Mouse (Mus musculus) CH12.LX (cell line): ENCODE results near the gene Atf1. TPM values are rescaled to one million over a fixed set of nuclear protein-coding genes. Genes with fewer than 3 reads are reported as not detected.

ENCODE experiments used
- DNase-seq: peaks from one replicate; pipeline ENCODE4 v3.0.0-alpha.2; 2013; ENCODE audit errors: extremely low read depth
- H3K27ac ChIP-seq: 2 replicates; pipeline ENCODE4 v1.5.1; 2012; ENCODE audit warnings: low read depth, mild to moderate bottlenecking, control low read depth, moderate library complexity; ENCODE audit not compliant: insufficient read depth
- H3K27me3 ChIP-seq: replicated peaks from 2 replicates; pipeline ENCODE3; 2012; ENCODE audit warnings: inconsistent platforms
- H3K36me3 ChIP-seq, 2 experiments: replicated peaks in 1 of 2; 2 replicates each; pipeline versions ENCODE3 to v1.6.1; 2012; ENCODE audit warnings: inconsistent platforms in 1 of 2, low read length in 1 of 2, mild to moderate bottlenecking in 1 of 2, mixed read lengths in 1 of 2, moderate library complexity in 1 of 2; ENCODE audit not compliant: control insufficient read depth in 1 of 2, insufficient read depth in 1 of 2
- H3K4me1 ChIP-seq, 2 experiments: 2 replicates each; pipeline ENCODE4 v1.6.1; 2012; ENCODE audit warnings: inconsistent platforms in 1 of 2, moderate library complexity in 1 of 2; ENCODE audit not compliant: insufficient read depth in 2 of 2, control insufficient read depth in 1 of 2
- H3K4me2 ChIP-seq: 2 replicates; pipeline ENCODE4 v1.6.1; 2012; ENCODE audit warnings: low read depth, mild to moderate bottlenecking, control low read depth; ENCODE audit not compliant: poor library complexity, insufficient read depth, severe bottlenecking
- H3K4me3 ChIP-seq, 3 experiments: fragments of 150-350 bp in 1 of 3; sonication (generic) in 1 of 3; replicated peaks in 1 of 3; 2 replicates each; pipeline versions ENCODE3 to v1.5.1; 2011 to 2012; ENCODE audit warnings: low read depth in 2 of 3, low read length in 2 of 3, mild to moderate bottlenecking in 2 of 3, moderate library complexity in 2 of 3, control low read depth in 1 of 3, improper control_type of control experiment in 1 of 3, inconsistent platforms in 1 of 3, mixed read lengths in 1 of 3; ENCODE audit not compliant: poor library complexity in 1 of 3
- H3K79me2 ChIP-seq: replicated peaks from 2 replicates; pipeline ENCODE4 v1.6.1; 2012; ENCODE audit warnings: mild to moderate bottlenecking, moderate library complexity; ENCODE audit not compliant: control insufficient read depth, poor library complexity, insufficient read depth, severe bottlenecking; ENCODE audit errors: extremely low read depth
- H3K9ac ChIP-seq: 2 replicates; pipeline ENCODE4 v1.6.1; 2012; ENCODE audit warnings: low read depth, mild to moderate bottlenecking, control low read depth, moderate library complexity; ENCODE audit not compliant: insufficient read depth
- H3K9me3 ChIP-seq: replicated peaks from 2 replicates; pipeline ENCODE3; 2012; ENCODE audit warnings: low read length, inconsistent platforms, mixed read lengths
- BHLHE40 ChIP-seq: IDR thresholded peaks from 2 replicates; pipeline ENCODE4 v1.6.1; 2011; ENCODE audit warnings: mild to moderate bottlenecking, low read depth, low read length, improper control_type of control experiment
- CHD1 ChIP-seq: IDR thresholded peaks from 2 replicates; pipeline ENCODE4 v1.6.1; 2012; ENCODE audit warnings: low read depth, low read length, improper control_type of control experiment, inconsistent platforms
- CTCF ChIP-seq, 2 experiments: IDR thresholded peaks in 1 of 2; conservative IDR thresholded peaks in 1 of 2; 2 replicates each; pipeline ENCODE4 v1.5.1; 2011 to 2012; ENCODE audit warnings: low read depth in 2 of 2, low read length in 2 of 2, improper control_type of control experiment in 1 of 2, inconsistent platforms in 1 of 2, mild to moderate bottlenecking in 1 of 2, moderate library complexity in 1 of 2
- E2F4 ChIP-seq: IDR thresholded peaks from 2 replicates; pipeline ENCODE4 v1.6.1; 2011; ENCODE audit warnings: low read depth, low read length, improper control_type of control experiment; ENCODE audit not compliant: insufficient replicate concordance
- ELF1 ChIP-seq: IDR thresholded peaks from 2 replicates; pipeline ENCODE4 v1.6.1; 2014; ENCODE audit warnings: low read depth, mild to moderate bottlenecking, inconsistent platforms, low read length, improper control_type of control experiment
- EP300 ChIP-seq: IDR thresholded peaks from 2 replicates; pipeline ENCODE4 v1.6.1; 2011; ENCODE audit warnings: low read length, improper control_type of control experiment
- ETS1 ChIP-seq: conservative IDR thresholded peaks from 2 replicates; pipeline ENCODE4 v1.6.1; 2012; ENCODE audit warnings: low read depth, mild to moderate bottlenecking, inconsistent platforms, low read length, improper control_type of control experiment, moderate library complexity
- GABPA ChIP-seq: IDR thresholded peaks from 2 replicates; pipeline ENCODE4 v1.6.1; 2012; ENCODE audit warnings: low read depth, low read length, improper control_type of control experiment, inconsistent platforms; ENCODE audit not compliant: insufficient replicate concordance
- HCFC1 ChIP-seq: IDR thresholded peaks from 2 replicates; pipeline ENCODE4 v1.6.1; 2012; ENCODE audit warnings: low read depth, mild to moderate bottlenecking, inconsistent platforms, low read length, improper control_type of control experiment
- JUN ChIP-seq: IDR thresholded peaks from 2 replicates; pipeline ENCODE4 v1.6.1; 2011; ENCODE audit warnings: low read depth, mild to moderate bottlenecking, low read length, improper control_type of control experiment, moderate library complexity; ENCODE audit not compliant: insufficient read depth
- JUND ChIP-seq: conservative IDR thresholded peaks from 2 replicates; pipeline ENCODE4 v1.6.1; 2011; ENCODE audit warnings: low read depth, low read length, improper control_type of control experiment
- MAZ ChIP-seq: IDR thresholded peaks from 2 replicates; pipeline ENCODE4 v1.6.1; 2012; ENCODE audit warnings: low read depth, mild to moderate bottlenecking, inconsistent platforms, low read length, improper control_type of control experiment, moderate library complexity
- MEF2A ChIP-seq: IDR thresholded peaks from 2 replicates; pipeline ENCODE4 v1.6.1; 2014; ENCODE audit warnings: low read depth, mild to moderate bottlenecking, inconsistent platforms, low read length, improper control_type of control experiment, borderline replicate concordance
- MYC ChIP-seq: IDR thresholded peaks from 2 replicates; pipeline ENCODE4 v1.6.1; 2011; ENCODE audit warnings: low read depth, mild to moderate bottlenecking, improper control_type of control experiment, low read length
- NELFE ChIP-seq: IDR thresholded peaks from 2 replicates; pipeline ENCODE4 v1.6.1; 2011; ENCODE audit warnings: low read depth, low read length, improper control_type of control experiment
- NRF1 ChIP-seq: IDR thresholded peaks from 2 replicates; pipeline ENCODE4 v1.6.1; 2014; ENCODE audit warnings: low read depth, mild to moderate bottlenecking, inconsistent platforms, low read length, improper control_type of control experiment, moderate library complexity
- RAD21 ChIP-seq: IDR thresholded peaks from 2 replicates; pipeline ENCODE4 v1.6.1; 2011; ENCODE audit warnings: low read depth, mild to moderate bottlenecking, low read length, improper control_type of control experiment, moderate library complexity
- RCOR1 ChIP-seq: conservative IDR thresholded peaks from 2 replicates; pipeline ENCODE4 v1.6.1; 2012; ENCODE audit warnings: low read depth, mild to moderate bottlenecking, inconsistent platforms, low read length, improper control_type of control experiment
- SIN3A ChIP-seq: IDR thresholded peaks from 2 replicates; pipeline ENCODE4 v1.6.1; 2012; ENCODE audit warnings: low read length, improper control_type of control experiment, inconsistent platforms
- SMC3 ChIP-seq: IDR thresholded peaks from 2 replicates; pipeline ENCODE4 v1.6.1; 2011; ENCODE audit warnings: low read depth, low read length, improper control_type of control experiment
- USF1 ChIP-seq: IDR thresholded peaks from 2 replicates; pipeline ENCODE4 v1.6.1; 2014; ENCODE audit warnings: low read depth, mild to moderate bottlenecking, inconsistent platforms, low read length, improper control_type of control experiment
- USF2 ChIP-seq: conservative IDR thresholded peaks from 2 replicates; pipeline ENCODE4 v1.6.1; 2011; ENCODE audit warnings: low read depth, low read length, improper control_type of control experiment
- ZC3H11A ChIP-seq: IDR thresholded peaks from 2 replicates; pipeline ENCODE4 v1.6.1; 2012; ENCODE audit warnings: low read depth, mild to moderate bottlenecking, inconsistent platforms, low read length, improper control_type of control experiment
- ZMIZ1 ChIP-seq: IDR thresholded peaks from 2 replicates; pipeline ENCODE4 v1.6.1; 2012; ENCODE audit warnings: low read depth, mild to moderate bottlenecking, inconsistent platforms, low read length, improper control_type of control experiment
- ZNF384 ChIP-seq: IDR thresholded peaks from 2 replicates; pipeline ENCODE4 v1.6.1; 2012; ENCODE audit warnings: low read depth, low read length, improper control_type of control experiment, inconsistent platforms
- dilution Hi-C: fragments of 300-500 bp; cut with MboI; formaldehyde crosslinking; loops from 2 replicates; pipeline ENCODE4 v1.14.3; 2020; ENCODE audit warnings: low sequenced_read_pairs; ENCODE audit not compliant: extremely low pct_unique_long_range_greater_than_20kb, extremely low pct_ligation_motif_present
- in situ Hi-C: fragments of 300-500 bp; cut with MboI; formaldehyde crosslinking; loops from 3 replicates; pipeline ENCODE4 v1.14.3; 2019; ENCODE audit warnings: low sequenced_read_pairs, low pct_ligation_motif_present, low pct_unique_long_range_greater_than_20kb, mixed read lengths
- polyA plus RNA-seq: library from polyadenylated mRNA; unstranded; fragments of >175 nt; gene quantifications from 2 replicates; pipeline ENCODE4 v1.2.1, GENCODE M21; 2012; ENCODE audit warnings: low read depth; ENCODE audit not compliant: insufficient read length
- total RNA-seq, 2 experiments: library from RNA; depleted of rRNA; stranded (reverse); fragments of 300-350 nt in 1 of 2; fragments of >200 nt in 1 of 2; gene quantifications; 2 replicates each; pipeline ENCODE4 v1.2.3; 2012 to 2014

The Atf1 gene
- total and polyA plus RNA-seq, 3 experiments, result 28.2 to 133 (median 51.1) TPM

GRCm38 (mm10) chr15:100288980-100289379, 61.4 kb downstream of the Atf1 start:
- DNase-seq, result no peak
- Histone ChIP-seq H3K27me3 (no peaks in the 10 kb centered on the region), H3K36me3 (no peaks in the 10 kb centered on the region), H3K4me1 (peaks cover 0 to 2% of the 10 kb centered on the region in 2 experiments; a peak in 1 of 4 replicates), H3K27ac (no peak overlapping the region), H3K79me2 (no peaks in the 10 kb centered on the region), H3K9me3 (no peaks in the 10 kb centered on the region), H3K4me3 (no peak overlapping the region), H3K4me2 (no peak overlapping the region), H3K9ac (no peak overlapping the region)
- dilution Hi-C loops (no loop called here), in situ Hi-C loops (no loop called here)
- TF ChIP-seq NRF1, result no peak
- TF ChIP-seq JUND, result no peak
- no peak for TF ChIP-seq MAZ
- no peak for TF ChIP-seq USF2
- no peak for TF ChIP-seq ELF1
- no peak for TF ChIP-seq RAD21
- TF ChIP-seq EP300, result no peak
- TF ChIP-seq SMC3, result no peak
- TF ChIP-seq ETS1, result no peak
- no peak for TF ChIP-seq HCFC1
- TF ChIP-seq CHD1, result no peak
- TF ChIP-seq JUN, result no peak
- no peak for TF ChIP-seq ZNF384
- no peak for TF ChIP-seq GABPA

GRCm38 (mm10) chr15:100290858-100291257, 63.2 kb downstream of the Atf1 start:
- dilution Hi-C loops (no loop called here), in situ Hi-C loops (no loop called here)

More at GRCm38 (mm10) chr15:100290858-100291257, 63.2 kb downstream of the Atf1 start:
- Histone ChIP-seq H3K36me3 (no peaks in the 10 kb centered on the region), H3K4me3 (no peak overlapping the region), H3K9ac (no peak overlapping the region), H3K27me3 (no peaks in the 10 kb centered on the region), H3K27ac (no peak overlapping the region), H3K9me3 (no peaks in the 10 kb centered on the region), H3K4me2 (no peak overlapping the region), H3K79me2 (no peaks in the 10 kb centered on the region), H3K4me1 (peaks cover 0 to 2% of the 10 kb centered on the region in 2 experiments; a peak in 1 of 4 replicates)
- no peak for DNase-seq
- TF ChIP-seq BHLHE40 (no peak), EP300 (no peak), MEF2A (no peak), ETS1 (no peak), NRF1 (no peak), SIN3A (no peak), ZMIZ1 (no peak), E2F4 (no peak), ZNF384 (no peak), CTCF (conservative IDR thresholded peaks at IDR 0.05 in 1 of 2, IDR thresholded peaks at IDR 0.05 in 1 of 2; ENCODE audit: low read depth in 2 of 2, low read length in 2 of 2) (no peak), MYC (no peak), ELF1 (no peak), ZC3H11A (no peak), NELFE (no peak), RCOR1 (no peak), USF1 (no peak)
